23 mouse cellular contexts compared by ENCODE assay signal in the genomic region with DNA sequence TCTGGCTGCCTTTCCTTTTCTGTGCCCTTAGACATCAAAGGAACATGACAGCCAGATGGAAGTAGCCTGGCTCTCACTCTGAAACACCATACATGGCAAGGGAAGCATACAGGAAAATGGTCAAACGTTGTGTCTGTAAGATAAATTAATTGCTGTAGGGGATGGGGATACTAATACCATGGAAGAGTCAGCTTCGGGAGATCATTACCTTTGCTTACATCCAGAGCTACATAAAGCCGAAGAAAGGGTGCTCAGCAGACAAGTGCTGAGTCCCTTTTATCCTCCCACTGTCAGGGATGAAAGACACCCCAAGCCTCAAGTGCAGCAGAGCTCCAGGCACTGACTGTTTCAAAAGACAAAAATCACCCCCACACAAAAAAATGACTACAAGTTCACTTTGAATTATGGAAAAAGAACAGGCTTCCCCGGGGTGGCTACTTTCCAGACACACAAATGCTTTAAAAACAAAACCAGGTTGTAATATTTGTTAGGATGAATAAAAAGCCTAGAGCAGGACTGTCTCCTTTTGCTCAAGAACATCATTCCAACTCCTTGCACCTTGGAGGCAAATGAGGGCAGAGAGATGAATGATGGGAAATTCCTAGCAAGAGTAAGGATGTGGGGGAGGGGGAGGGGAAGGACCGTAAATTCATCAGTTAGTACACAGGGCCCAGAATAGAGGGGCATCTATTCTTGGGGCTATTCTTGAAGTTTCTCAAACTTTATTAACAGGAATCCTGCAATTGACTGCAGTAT.
DNase-seq lines count a peak whose midpoint lies in the region; ATAC-seq and TF ChIP-seq lines count a peak whose summit lies in the region.
"Had no signal": no experiment of that assay in that cellular context is flagged by ENCODE, and none has a peak within 500 bp of the region (broad histone marks: within the 10 kb centered on the region; RNA-seq: fewer than 3 reads in every experiment).

No protein-coding gene starts in this region.

- no peaks in the 10 kb centered on the region for H3K9me3 ChIP-seq in forebrain, embryonic 13.5 days (replicated peaks)
- H3K9me3 ChIP-seq in forebrain, postnatal 0 days (ENCODE audit: low read length): no peaks in the 10 kb centered on the region
- no peaks in the 10 kb centered on the region for H3K9me3 ChIP-seq in hindbrain, embryonic 14.5 days (ENCODE audit: control insufficient read depth, low read length)
- no peaks in the 10 kb centered on the region for H3K9me3 ChIP-seq in hindbrain, embryonic 10.5 days
- no peaks in the 10 kb centered on the region for H3K9me3 ChIP-seq in midbrain, embryonic 14.5 days (ENCODE audit: control insufficient read depth, low read length)
- no peaks in the 10 kb centered on the region for H3K9me3 ChIP-seq in embryonic facial prominence, embryonic 10.5 days
- H3K9me3 ChIP-seq: embryonic facial prominence, embryonic 13.5 days; heart, embryonic 10.5 days; hindbrain, embryonic 15.5 days had no signal

- no peak overlapping the region for H3K4me2 ChIP-seq in forebrain, embryonic 13.5 days
- H3K4me2 ChIP-seq in forebrain, postnatal 0 days (ENCODE audit: low read depth): no peak overlapping the region
- no peak overlapping the region for H3K4me2 ChIP-seq in hindbrain, embryonic 14.5 days (replicated peaks)
- no peak overlapping the region for H3K4me2 ChIP-seq in midbrain, embryonic 14.5 days (ENCODE audit: low read length)
- H3K4me2 ChIP-seq: embryonic facial prominence, embryonic 13.5 days; hindbrain, embryonic 15.5 days had no signal

- ATAC-seq in forebrain, embryonic 13.5 days: peak; percentile 36; the same call in 1 of the 2 replicates
- no peak for ATAC-seq in forebrain, postnatal 0 days
- no peak for ATAC-seq in hindbrain, embryonic 14.5 days (ENCODE audit: low FRiP score)
- ATAC-seq in midbrain, embryonic 14.5 days (ENCODE audit: low FRiP score, low TSS enrichment): no peak
- ATAC-seq: intestine, postnatal 0 days; Patski had no signal

- 0 out of 2 replicates have a peak, but pooled peaks cover 3% of the 10 kb centered on the region for H3K4me1 ChIP-seq in forebrain, embryonic 13.5 days
- H3K4me1 ChIP-seq in forebrain, postnatal 0 days (ENCODE audit: insufficient read depth): no peaks in the 10 kb centered on the region
- no peaks in the 10 kb centered on the region for H3K4me1 ChIP-seq in hindbrain, embryonic 14.5 days (replicated peaks; ENCODE audit: control insufficient read depth, insufficient read depth, low read length)
- no peaks in the 10 kb centered on the region for H3K4me1 ChIP-seq in hindbrain, embryonic 10.5 days (replicated peaks)
- H3K4me1 ChIP-seq in midbrain, embryonic 14.5 days (ENCODE audit: control insufficient read depth, insufficient read depth, low read length): no peaks in the 10 kb centered on the region
- no peaks in the 10 kb centered on the region for H3K4me1 ChIP-seq in embryonic facial prominence, embryonic 10.5 days
- H3K4me1 ChIP-seq: embryonic facial prominence, embryonic 13.5 days; heart, embryonic 10.5 days; hindbrain, embryonic 15.5 days had no signal

- no peaks in the 10 kb centered on the region for H3K27me3 ChIP-seq in forebrain, embryonic 13.5 days
- H3K27me3 ChIP-seq in forebrain, postnatal 0 days (ENCODE audit: insufficient read depth, low read length): no peaks in the 10 kb centered on the region
- no peaks in the 10 kb centered on the region for H3K27me3 ChIP-seq in hindbrain, embryonic 14.5 days (ENCODE audit: control insufficient read depth, insufficient read depth, low read length)
- no peaks in the 10 kb centered on the region for H3K27me3 ChIP-seq in hindbrain, embryonic 10.5 days (ENCODE audit: insufficient read depth, poor library complexity, severe bottlenecking)
- H3K27me3 ChIP-seq in midbrain, embryonic 14.5 days (ENCODE audit: control insufficient read depth, insufficient read depth, low read length): no peaks in the 10 kb centered on the region
- H3K27me3 ChIP-seq in embryonic facial prominence, embryonic 10.5 days (replicated peaks; ENCODE audit: low read depth, poor library complexity, severe bottlenecking): no peaks in the 10 kb centered on the region
- H3K27me3 ChIP-seq: embryonic facial prominence, embryonic 13.5 days; hindbrain, embryonic 15.5 days; Patski had no signal

- H3K4me3 ChIP-seq in forebrain, embryonic 13.5 days: no peak overlapping the region
- no peak overlapping the region for H3K4me3 ChIP-seq in forebrain, postnatal 0 days (ENCODE audit: low read depth, low read length)
- no peak overlapping the region for H3K4me3 ChIP-seq in hindbrain, embryonic 14.5 days (replicated peaks; ENCODE audit: low read length)
- H3K4me3 ChIP-seq in hindbrain, embryonic 10.5 days: no peak overlapping the region
- no peak overlapping the region for H3K4me3 ChIP-seq in midbrain, embryonic 14.5 days (replicated peaks; ENCODE audit: low read depth, low read length)
- H3K4me3 ChIP-seq in embryonic facial prominence, embryonic 10.5 days: no peak overlapping the region
- H3K4me3 ChIP-seq: embryonic facial prominence, embryonic 13.5 days; erythroblast, embryonic 14.5 days; heart, adult 2 months; heart, embryonic 10.5 days; hindbrain, embryonic 15.5 days had no signal

- TF ChIP-seq CTCF in forebrain, postnatal 0 days (IDR thresholded peaks at IDR 0.05; ENCODE audit: low read depth): no peak

- no peak for DNase-seq in forebrain, postnatal 0 days
- DNase-seq in hindbrain, embryonic 14.5 days (ENCODE audit: low spot score): peak; percentile 18
- no peak for DNase-seq in hindbrain, embryonic 10.5 days (ENCODE audit: low spot score)
- peak; percentile 49 for DNase-seq in brain, adult 2 months (ENCODE audit: low read depth, low spot score)
- peak; percentile 43 for DNase-seq in midbrain, embryonic 14.5 days
- no peak for DNase-seq in retina, embryonic 14.5 days (ENCODE audit: low spot score)
- no peak for DNase-seq in embryonic facial prominence, embryonic 10.5 days (ENCODE audit: low spot score)
- DNase-seq: adrenal gland, postnatal 10 days; adrenal gland, postnatal 36 days; B cell, adult 2 months; cerebellum, adult 11-12 months; cerebellum, adult 8-10 months; gastrocnemius, postnatal 36 days; heart, adult 2 months; kidney, adult 2 months had no signal

- WGBS in forebrain, embryonic 13.5 days: 61% methylated on average over 5 of the region's 5 CpGs
- 64% methylated on average over 5 of the region's 5 CpGs for WGBS in forebrain, postnatal 0 days
- 74% methylated on average over 5 of the region's 5 CpGs for WGBS in hindbrain, embryonic 14.5 days
- WGBS in hindbrain, embryonic 10.5 days: 78% methylated on average over 5 of the region's 5 CpGs
- WGBS in midbrain, embryonic 14.5 days: 68% methylated on average over 5 of the region's 5 CpGs
- 83% methylated on average over 5 of the region's 5 CpGs for WGBS in embryonic facial prominence, embryonic 10.5 days

- no peak overlapping the region for H3K9ac ChIP-seq in forebrain, embryonic 13.5 days
- H3K9ac ChIP-seq in forebrain, postnatal 0 days: no peak overlapping the region
- H3K9ac ChIP-seq in hindbrain, embryonic 14.5 days: no peak overlapping the region
- no peak overlapping the region for H3K9ac ChIP-seq in midbrain, embryonic 14.5 days (replicated peaks; ENCODE audit: low read length)
- H3K9ac ChIP-seq: embryonic facial prominence, embryonic 13.5 days; hindbrain, embryonic 15.5 days had no signal

- no peaks in the 10 kb centered on the region for H3K36me3 ChIP-seq in forebrain, embryonic 13.5 days (ENCODE audit: poor library complexity, severe bottlenecking)
- H3K36me3 ChIP-seq in forebrain, postnatal 0 days (ENCODE audit: insufficient read depth): no peaks in the 10 kb centered on the region
- H3K36me3 ChIP-seq in hindbrain, embryonic 14.5 days (replicated peaks; ENCODE audit: control insufficient read depth, insufficient read depth): no peaks in the 10 kb centered on the region
- H3K36me3 ChIP-seq in hindbrain, embryonic 10.5 days: no peaks in the 10 kb centered on the region
- no peaks in the 10 kb centered on the region for H3K36me3 ChIP-seq in midbrain, embryonic 14.5 days (ENCODE audit: control insufficient read depth, insufficient read depth, low read length)
- no peaks in the 10 kb centered on the region for H3K36me3 ChIP-seq in embryonic facial prominence, embryonic 10.5 days (replicated peaks)
- H3K36me3 ChIP-seq: embryonic facial prominence, embryonic 13.5 days; G1E; heart, embryonic 10.5 days; hindbrain, embryonic 15.5 days had no signal

- no peak overlapping the region for H3K27ac ChIP-seq in forebrain, embryonic 13.5 days
- no peak overlapping the region for H3K27ac ChIP-seq in forebrain, postnatal 0 days (ENCODE audit: low read depth, low read length)
- H3K27ac ChIP-seq in hindbrain, embryonic 14.5 days: no peak overlapping the region
- H3K27ac ChIP-seq in hindbrain, embryonic 10.5 days: no peak overlapping the region
- no peak overlapping the region for H3K27ac ChIP-seq in midbrain, embryonic 14.5 days (replicated peaks; ENCODE audit: low read depth, low read length)
- no peak overlapping the region for H3K27ac ChIP-seq in embryonic facial prominence, embryonic 10.5 days (replicated peaks)
- H3K27ac ChIP-seq: embryonic facial prominence, embryonic 13.5 days; heart, adult 2 months; heart, embryonic 10.5 days; hindbrain, embryonic 15.5 days had no signal

Comparison
In these comparisons a context has a peak if more than half of its experiments do, and no peak if none do; other contexts are left out.
1. DNase-seq: peak in hindbrain, embryonic 14.5 days (single experiment), brain, adult 2 months (single experiment) and midbrain, embryonic 14.5 days (single experiment); none in forebrain, postnatal 0 days (single experiment), hindbrain, embryonic 10.5 days (single experiment), retina, embryonic 14.5 days (single experiment) and embryonic facial prominence, embryonic 10.5 days (single experiment).